ENCODE assay signal across 8 mouse cellular contexts in genomic region chr1:153133865-153134781, GRCm38 (mm10). TPM values are rescaled to one million over a fixed set of nuclear protein-coding genes. Genes with fewer than 3 reads are reported as not detected.
DNase-seq lines count a peak whose midpoint lies in the region; ATAC-seq lines count a peak whose summit lies in the region.

No protein-coding gene starts in this region.

- intact Hi-C loops in heart, postnatal 10 days (cut with DNase I), result loop anchor here (5.0 kb wide), 1 partner anchor 83 kb away; no protein-coding TSS in a partner anchor

- no peaks in the 10 kb centered on the region for H3K27me3 ChIP-seq in embryonic facial prominence, embryonic 12.5 days

- no peak overlapping the region for H3K4me2 ChIP-seq in embryonic facial prominence, embryonic 12.5 days (replicated peaks)

- no peak for DNase-seq in frontal cortex, postnatal 10 days (ENCODE audit: low spot score in 2 of 2)
- peak; percentile 80 to 84 for DNase-seq in heart, postnatal 10 days
- DNase-seq in lung, postnatal 36 days, result peak; percentile 35
- peak; percentile 82 for DNase-seq in urinary bladder, postnatal 14 days (ENCODE audit: low spot score)
- DNase-seq in layer of hippocampus, adult 8-10 months (ENCODE audit: low spot score in 2 of 2), result no peak

- no peak overlapping the region for H3K9ac ChIP-seq in embryonic facial prominence, embryonic 12.5 days

- no peaks in the 10 kb centered on the region for H3K36me3 ChIP-seq in embryonic facial prominence, embryonic 12.5 days

- WGBS in embryonic facial prominence, embryonic 12.5 days, result 20% methylated on average over 9 of the region's 9 CpGs

- peaks cover 7% of the 10 kb centered on the region; the same call in 1 of the 2 replicates for H3K4me1 ChIP-seq in embryonic facial prominence, embryonic 12.5 days

- H3K9me3 ChIP-seq in embryonic facial prominence, embryonic 12.5 days, result no peaks in the 10 kb centered on the region

- ATAC-seq in frontal cortex, adult (ENCODE audit: low TSS enrichment), result peak; percentile 74; the same call in 1 of the 2 replicates
- ATAC-seq in embryonic facial prominence, embryonic 12.5 days (ENCODE audit: insufficient number of reproducible peaks, insufficient read depth, low FRiP score, low TSS enrichment), result no peak
- no peak for ATAC-seq in megakaryocyte-erythroid progenitor cell, adult 5-6 weeks (replicated peaks; ENCODE audit: low FRiP score, low TSS enrichment, poor library complexity, severe bottlenecking)

- H3K27ac ChIP-seq in embryonic facial prominence, embryonic 12.5 days, result peak overlapping the region; percentile 80

- H3K4me3 ChIP-seq in embryonic facial prominence, embryonic 12.5 days, result no peak overlapping the region

RNA-seq across cellular contexts. Expression of gene Lamc2, which starts 52.1 kb away (rescaled TPM):
- polyA plus RNA-seq in embryonic facial prominence, embryonic 12.5 days (2016; fragmentation: Nextera tagmentation; extraction: Ambion mirVana), result 6.8 and 8.3 TPM in 2 replicates
- total RNA-seq in heart, postnatal 10 days (2021), result 10 to 100 TPM in 1 of 2 experiments, 1 to 10 TPM in 1; 9.2 to 13.4 TPM
- total RNA-seq in layer of hippocampus, adult 8-10 months (2022), result 1 to 10 TPM; 2.3 to 4.6 (median 2.7) TPM
- not detected in 2 replicates for total RNA-seq in megakaryocyte-erythroid progenitor cell, adult 5-6 weeks (2014; fragmentation: Nextera tagmentation)
- total RNA-seq in megakaryocyte-erythroid progenitor cell, adult 5-6 weeks (2017), result not detected in 2 replicates

Comparison
In these comparisons a context has a peak if more than half of its experiments do, and no peak if none do; other contexts are left out.
1. DNase-seq: peak in heart, postnatal 10 days (2 of 2), lung, postnatal 36 days (single experiment) and urinary bladder, postnatal 14 days (single experiment); none in frontal cortex, postnatal 10 days (0 of 2) and layer of hippocampus, adult 8-10 months (0 of 2).